Mouse (Mus musculus) neural tube, embryonic 13.5 days (tissue): ENCODE measurements around the gene Ubac2. TPM values are rescaled to one million over a fixed set of nuclear protein-coding genes. Genes with fewer than 3 reads are reported as not detected.

Source experiments
- ATAC-seq: fragments of 200-750 bp; cut with Nextera tagmentation; 2 replicates; pipeline ENCODE4 v1.8.0; 2017; ENCODE audit warnings: low read depth, mild to moderate bottlenecking, moderate TSS enrichment, moderate library complexity
- H3K27ac ChIP-seq: fragments of 300-500 bp; sonication (generic); replicated peaks from 2 replicates; pipeline ENCODE4 v1.5.1; 2015; ENCODE audit warnings: moderate library complexity, mild to moderate bottlenecking, inconsistent platforms
- H3K27me3 ChIP-seq: fragments of 300-500 bp; sonication (generic); 2 replicates; pipeline ENCODE4 v1.6.1; 2015; ENCODE audit warnings: mild to moderate bottlenecking, inconsistent platforms
- H3K36me3 ChIP-seq: fragments of 300-500 bp; sonication (generic); 2 replicates; pipeline ENCODE4 v1.6.1; 2015; ENCODE audit warnings: mild to moderate bottlenecking, inconsistent platforms
- H3K4me1 ChIP-seq: fragments of 300-500 bp; sonication (generic); replicated peaks from 2 replicates; pipeline ENCODE4 v1.6.1; 2015; ENCODE audit warnings: inconsistent platforms
- H3K4me2 ChIP-seq: fragments of 300-500 bp; sonication (generic); 2 replicates; pipeline ENCODE4 v1.6.1; 2015; ENCODE audit warnings: inconsistent platforms, mild to moderate bottlenecking, moderate library complexity
- H3K4me3 ChIP-seq: fragments of 300-500 bp; sonication (generic); 2 replicates; pipeline ENCODE4 v1.5.1; 2015; ENCODE audit warnings: mild to moderate bottlenecking, inconsistent platforms
- H3K9ac ChIP-seq: fragments of 300-500 bp; sonication (generic); 2 replicates; pipeline ENCODE4 v1.6.1; 2015; ENCODE audit warnings: moderate library complexity, mild to moderate bottlenecking, inconsistent platforms
- H3K9me3 ChIP-seq: fragments of 300-500 bp; sonication (generic); 2 replicates; pipeline ENCODE4 v1.6.1; 2016; ENCODE audit warnings: inconsistent platforms
- WGBS: fragments of 180-500 bp; shearing (Covaris S2); methylation state at CpG from one replicate; pipeline ENCODE4 v1.1.7; 2015; 5-methylcytosine and 5-hydroxymethylcytosine counted together
- polyA plus RNA-seq: library from polyadenylated mRNA; unstranded; fragments of >200 nt; fragmentation: Nextera tagmentation; extraction: Ambion mirVana; gene quantifications from 2 replicates; pipeline ENCODE4 v1.2.1, GENCODE M21; 2015

Ubac2 gene
- polyA plus RNA-seq, 1 experiment from 2014 or later, result 54.6 TPM

DNA sequence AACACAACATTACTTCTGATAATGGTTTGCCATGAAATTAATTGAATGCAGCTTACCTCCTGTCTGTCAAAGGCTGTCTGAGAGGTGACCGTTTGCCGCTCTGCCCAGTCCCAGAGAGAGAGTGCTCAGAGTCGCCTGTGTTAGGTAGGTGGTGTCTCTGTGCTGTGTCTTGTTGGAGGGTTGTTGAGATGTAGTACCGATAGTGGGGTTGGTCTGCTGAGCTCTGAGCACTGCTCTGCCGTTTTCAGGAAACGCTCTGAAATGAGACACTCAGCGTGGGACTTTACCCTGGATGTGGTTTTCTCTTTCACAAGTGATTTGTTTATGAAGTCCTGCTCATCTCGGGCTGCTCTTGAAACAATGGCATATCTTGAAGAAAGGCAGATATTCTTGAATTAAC is 37.2 kb downstream of the Ubac2 start, which contains the start of gene Gpr18:
Gene Gpr18, minus strand, starts transcription at position 161 of the 400 bp plus-strand sequence.
- 79% methylated on average over 8 of the region's 8 CpGs for WGBS
- Histone ChIP-seq H3K4me2 (no peak within 1 kb of the TSS), H3K9me3 (no peaks in the 10 kb centered on the region), H3K36me3 (peaks cover 46% of the 10 kb centered on the region), H3K27me3 (no peaks in the 10 kb centered on the region), H3K4me1 (0 out of 2 replicates have a peak, but pooled peaks cover 4% of the 10 kb centered on the region), H3K9ac (no peak within 1 kb of the TSS), H3K4me3 (no peak within 1 kb of the TSS), H3K27ac (no peak within 1 kb of the TSS)
- ATAC-seq, result no peak

- Histone ChIP-seq H3K9ac (no peak overlapping the region), H3K4me1 (0 out of 2 replicates have a peak, but pooled peaks cover 7% of the 10 kb centered on the region), H3K4me2 (no peak overlapping the region), H3K36me3 (peaks cover 39% of the 10 kb centered on the region), H3K27ac (no peak overlapping the region), H3K9me3 (no peaks in the 10 kb centered on the region), H3K4me3 (no peak overlapping the region), H3K27me3 (no peaks in the 10 kb centered on the region)
- ATAC-seq, result no peak
- WGBS, result 91% methylated on average over 6 of the region's 6 CpGs
Measured at GRCm38 (mm10) chr14:121916311-121917094, 38.1 kb downstream of the Ubac2 start.

DNA sequence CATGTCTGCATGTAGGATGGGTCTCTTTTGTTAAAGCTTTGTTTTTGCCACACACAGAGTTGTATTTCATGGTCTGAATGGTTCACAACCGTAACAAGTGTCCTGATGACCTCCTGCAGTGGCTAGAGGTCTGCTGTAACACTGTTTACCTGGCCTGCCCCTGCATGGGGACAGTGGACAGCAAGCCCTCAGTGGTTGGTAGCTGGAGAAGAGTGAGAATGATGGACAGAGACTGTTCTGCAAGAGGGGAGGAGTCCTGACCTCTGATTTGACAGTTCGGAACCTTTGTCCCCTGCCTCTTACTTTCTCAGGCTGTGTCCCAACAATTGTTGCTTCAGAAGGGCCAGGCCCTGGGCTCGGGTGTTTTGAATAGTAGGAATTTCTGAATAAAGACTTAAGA is 39.8 kb downstream of the Ubac2 start:
- Histone ChIP-seq H3K27me3 (no peaks in the 10 kb centered on the region), H3K4me1 (0 out of 2 replicates have a peak, but pooled peaks cover 7% of the 10 kb centered on the region), H3K36me3 (peaks cover 24% of the 10 kb centered on the region), H3K9ac (no peak overlapping the region), H3K4me3 (no peak overlapping the region), H3K27ac (no peak overlapping the region), H3K9me3 (no peaks in the 10 kb centered on the region), H3K4me2 (no peak overlapping the region)
- no peak for ATAC-seq
- 74% methylated on average over 3 of the region's 3 CpGs for WGBS

DNA sequence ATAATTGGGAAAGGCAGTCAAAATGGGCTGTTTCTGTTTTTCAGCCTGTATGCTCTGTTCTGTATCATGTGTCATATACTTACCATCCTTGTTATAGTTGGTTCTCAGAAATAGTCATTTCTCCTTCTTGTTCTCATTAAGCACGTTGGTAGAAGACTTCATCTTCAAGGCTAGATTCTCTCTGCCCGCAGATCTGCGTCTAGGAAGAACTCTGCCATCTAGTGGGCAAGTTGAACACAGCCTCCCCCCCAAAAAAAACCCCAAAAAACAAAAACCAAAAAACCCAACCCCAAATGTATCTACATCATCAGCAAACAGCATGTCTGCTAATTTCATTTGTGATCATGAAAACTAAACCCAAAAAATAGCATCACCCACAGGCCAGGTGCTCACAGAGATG is 41.3 kb downstream of the Ubac2 start:
- peak; percentile 7; the same call in 1 of the 2 replicates for ATAC-seq
- Histone ChIP-seq H3K9me3 (no peaks in the 10 kb centered on the region), H3K9ac (no peak overlapping the region), H3K4me2 (no peak overlapping the region), H3K36me3 (peaks cover 24% of the 10 kb centered on the region), H3K4me1 (0 out of 2 replicates have a peak, but pooled peaks cover 7% of the 10 kb centered on the region), H3K27me3 (no peaks in the 10 kb centered on the region), H3K27ac (no peak overlapping the region), H3K4me3 (no peak overlapping the region)
- 45% methylated on average over 3 of the region's 3 CpGs for WGBS

DNA sequence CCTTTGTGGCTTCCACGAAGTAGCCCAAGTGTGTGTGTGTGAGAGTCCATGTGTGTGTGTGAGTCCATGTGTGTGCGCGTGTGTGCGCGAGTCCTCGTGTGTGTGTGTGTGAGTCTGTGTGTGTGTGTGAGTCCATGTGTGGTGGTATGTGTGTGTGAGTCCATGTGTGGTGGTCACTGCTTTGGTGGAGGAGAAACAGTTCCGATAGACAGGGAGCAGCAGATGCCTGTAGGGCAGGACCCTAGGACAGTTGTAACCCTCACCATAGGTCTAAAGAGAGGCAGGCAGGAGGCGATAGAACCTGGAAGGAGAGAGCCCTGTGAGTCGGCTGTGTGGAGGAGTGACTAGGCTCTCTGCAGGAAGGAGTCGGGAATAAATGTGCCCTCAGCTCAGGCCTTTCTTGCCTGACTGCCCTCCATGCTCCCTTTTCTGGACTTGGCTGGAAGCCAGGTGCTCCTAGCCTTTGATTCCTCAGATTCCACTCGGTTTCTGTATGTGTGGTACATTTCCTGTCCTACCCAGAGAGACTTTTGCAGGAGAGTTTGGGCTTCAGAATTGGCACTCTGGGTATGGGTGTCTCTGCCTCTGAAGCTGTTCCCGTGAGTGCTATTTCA is 42.2 kb downstream of the Ubac2 start:
- 0 out of 2 replicates have a peak, but pooled peaks have one; percentile 20 for ATAC-seq
- Histone ChIP-seq H3K27ac (no peak overlapping the region), H3K9ac (no peak overlapping the region), H3K27me3 (no peaks in the 10 kb centered on the region), H3K9me3 (no peaks in the 10 kb centered on the region), H3K4me3 (no peak overlapping the region), H3K4me2 (no peak overlapping the region), H3K4me1 (0 out of 2 replicates have a peak, but pooled peaks cover 7% of the 10 kb centered on the region), H3K36me3 (peaks cover 22% of the 10 kb centered on the region)
- 85% methylated on average over 12 of the region's 12 CpGs for WGBS

DNA sequence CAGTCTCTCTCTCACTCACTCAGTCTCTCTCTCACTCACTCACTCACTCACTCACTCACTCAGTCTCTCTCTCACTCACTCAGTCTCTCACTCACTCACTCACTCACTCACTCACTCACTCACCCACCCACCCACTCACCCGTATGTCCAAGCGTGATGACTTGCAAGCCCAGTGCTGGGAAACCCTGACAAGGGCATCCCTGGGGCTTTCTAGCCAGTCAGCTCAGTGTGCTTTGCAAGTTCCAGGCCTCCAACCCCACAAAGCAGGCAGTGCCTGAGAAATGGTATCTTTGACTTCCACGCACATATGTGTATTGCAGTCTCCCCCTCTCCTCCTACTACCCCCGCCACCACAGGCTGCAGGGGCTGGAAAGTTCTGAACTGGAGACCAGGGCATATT is 43.6 kb downstream of the Ubac2 start:
- Histone ChIP-seq H3K36me3 (peaks cover 9% of the 10 kb centered on the region), H3K4me2 (no peak overlapping the region), H3K4me1 (0 out of 2 replicates have a peak, but pooled peaks cover 7% of the 10 kb centered on the region), H3K9me3 (no peaks in the 10 kb centered on the region), H3K27me3 (no peaks in the 10 kb centered on the region), H3K9ac (no peak overlapping the region), H3K27ac (no peak overlapping the region), H3K4me3 (no peak overlapping the region)
- 91% methylated on average over 4 of the region's 4 CpGs for WGBS
- no peak for ATAC-seq

DNA sequence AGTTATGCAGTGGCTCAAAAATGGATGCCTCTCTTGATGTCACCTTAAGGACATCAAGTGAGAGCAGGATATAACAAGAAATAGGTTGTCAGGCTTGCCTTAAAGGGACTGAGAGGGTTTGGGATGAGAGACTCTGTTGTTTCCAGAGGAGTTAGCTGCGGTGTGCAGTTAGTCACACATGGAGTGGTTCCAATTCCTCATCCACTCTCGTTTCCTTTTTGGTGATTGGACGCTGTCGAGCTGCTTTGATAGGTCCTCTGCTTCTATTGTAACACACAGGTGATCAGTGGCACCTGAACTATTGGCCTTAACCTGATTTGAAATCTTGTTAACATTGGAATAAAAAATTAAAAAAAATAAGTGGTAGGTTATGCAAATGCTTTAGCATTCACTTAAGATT is 44.3 kb downstream of the Ubac2 start:
- no peak for ATAC-seq
- 83% methylated on average over 4 of the region's 4 CpGs for WGBS
- Histone ChIP-seq H3K27ac (no peak overlapping the region), H3K27me3 (no peaks in the 10 kb centered on the region), H3K4me1 (0 out of 2 replicates have a peak, but pooled peaks cover 7% of the 10 kb centered on the region), H3K36me3 (0 out of 2 replicates have a peak, but pooled peaks cover 3% of the 10 kb centered on the region), H3K4me3 (no peak overlapping the region), H3K9me3 (no peaks in the 10 kb centered on the region), H3K9ac (no peak overlapping the region), H3K4me2 (no peak overlapping the region)

DNA sequence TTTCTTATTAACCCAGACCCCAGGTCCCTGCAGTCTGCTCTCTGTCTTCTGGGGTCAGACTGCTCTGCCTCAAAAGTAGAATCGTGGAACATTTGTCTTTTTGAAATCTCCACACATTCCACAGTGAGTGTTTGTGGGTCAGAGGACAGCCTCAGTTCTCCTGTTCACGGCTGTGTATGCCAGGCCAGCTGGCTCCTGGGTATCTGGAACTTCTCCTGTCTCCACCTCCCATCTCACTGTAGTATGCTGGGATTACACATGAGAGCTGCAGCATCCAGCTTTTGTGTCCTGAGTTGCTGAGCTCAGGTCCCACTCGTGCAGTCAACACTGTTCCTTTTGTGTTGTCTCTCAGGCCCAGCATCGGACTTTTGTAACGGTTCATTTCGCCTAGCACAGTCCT is 46.5 kb downstream of the Ubac2 start:
- Histone ChIP-seq H3K36me3 (0 out of 2 replicates have a peak, but pooled peaks cover 3% of the 10 kb centered on the region), H3K27ac (no peak overlapping the region), H3K4me1 (0 out of 2 replicates have a peak, but pooled peaks cover 7% of the 10 kb centered on the region), H3K4me3 (no peak overlapping the region), H3K27me3 (no peaks in the 10 kb centered on the region), H3K9ac (no peak overlapping the region), H3K4me2 (no peak overlapping the region), H3K9me3 (no peaks in the 10 kb centered on the region)
- ATAC-seq, result no peak
- WGBS, result 83% methylated on average over 6 of the region's 6 CpGs

DNA sequence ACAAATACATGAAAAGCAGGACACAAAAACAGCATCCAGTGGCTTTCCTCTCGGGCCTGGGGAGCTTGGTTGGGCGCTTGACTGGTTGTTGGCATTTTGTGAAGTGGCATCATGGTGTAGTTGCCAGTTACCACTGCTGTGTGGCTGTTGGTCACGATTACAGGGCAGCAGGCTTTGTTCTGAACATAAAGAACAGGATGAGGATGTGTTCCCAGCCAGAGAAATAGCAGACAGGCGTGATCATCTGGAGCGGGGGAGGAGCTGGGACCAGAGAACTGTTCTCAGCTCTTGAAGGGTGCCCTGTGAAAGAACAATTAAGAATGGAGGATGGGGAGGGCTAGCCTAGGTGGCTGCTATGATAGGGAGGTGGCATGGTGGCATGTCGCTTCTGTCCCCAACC is 48.5 kb downstream of the Ubac2 start:
- no peak overlapping the region for H3K4me3 ChIP-seq
- 0 out of 2 replicates have a peak overlapping the region, but pooled peaks have one; percentile 17 for H3K9ac ChIP-seq
- no peak overlapping the region for H3K27ac ChIP-seq
- no peaks in the 10 kb centered on the region for H3K27me3 ChIP-seq
- H3K36me3 ChIP-seq, result no peaks in the 10 kb centered on the region
- H3K4me1 ChIP-seq, result peaks cover 6% of the 10 kb centered on the region; the same call in 1 of the 2 replicates
- no peak for ATAC-seq
- H3K4me2 ChIP-seq, result no peak overlapping the region
- 89% methylated on average over 6 of the region's 6 CpGs for WGBS
- H3K9me3 ChIP-seq, result no peaks in the 10 kb centered on the region

DNA sequence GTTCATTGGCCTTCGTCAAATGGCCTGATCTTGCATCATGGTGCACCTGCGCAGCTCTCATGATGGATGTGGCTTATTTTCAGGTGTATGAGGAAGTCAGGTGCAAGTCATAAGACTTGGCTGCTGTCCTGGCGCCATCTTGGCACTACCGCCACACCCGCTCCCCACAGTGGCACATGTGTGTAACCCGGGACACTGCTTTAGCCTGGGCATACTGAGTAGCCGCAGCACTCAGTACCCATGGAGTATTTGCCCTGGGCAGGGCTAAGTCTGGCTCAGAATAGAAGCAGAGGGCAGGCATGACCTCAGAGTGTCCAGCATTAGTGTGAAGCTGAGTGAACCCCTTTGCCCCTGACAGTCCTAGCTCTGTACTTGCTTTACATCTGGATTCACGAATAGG is 49.0 kb downstream of the Ubac2 start:
- 94% methylated on average over 8 of the region's 8 CpGs for WGBS
- no peak overlapping the region for H3K27ac ChIP-seq
- no peak overlapping the region for H3K4me3 ChIP-seq
- H3K9ac ChIP-seq, result no peak overlapping the region
- no peaks in the 10 kb centered on the region for H3K9me3 ChIP-seq
- H3K27me3 ChIP-seq, result no peaks in the 10 kb centered on the region
- H3K36me3 ChIP-seq, result no peaks in the 10 kb centered on the region
- ATAC-seq, result no peak
- no peak overlapping the region for H3K4me2 ChIP-seq
- peaks cover 6% of the 10 kb centered on the region; the same call in 1 of the 2 replicates for H3K4me1 ChIP-seq

GRCm38 (mm10) chr14:121928375-121929137 is 50.1 kb downstream of the Ubac2 start:
- H3K36me3 ChIP-seq, result peaks cover 8% of the 10 kb centered on the region
- H3K27ac ChIP-seq, result no peak overlapping the region
- no peak for ATAC-seq
- no peak overlapping the region for H3K9ac ChIP-seq
- H3K4me3 ChIP-seq, result no peak overlapping the region
- WGBS, result 71% methylated on average over 8 of the region's 8 CpGs
- no peak overlapping the region for H3K4me2 ChIP-seq
- H3K4me1 ChIP-seq, result peaks cover 6% of the 10 kb centered on the region; the same call in 1 of the 2 replicates
- H3K27me3 ChIP-seq, result no peaks in the 10 kb centered on the region
- no peaks in the 10 kb centered on the region for H3K9me3 ChIP-seq
